Mouse (Mus musculus) lung, postnatal 0 days (tissue): ENCODE measurements at regions not wholly inside any gene's neighbourhood (a gene's known extent, or its start where the extent isn't known, plus 50 kb on each side); places are given as distances from the start of the nearest gene placed in this dataset.

Source experiments
- CTCF ChIP-seq: IDR thresholded peaks from 2 replicates; pipeline ENCODE4 v1.5.1; 2016; ENCODE audit warnings: antibody characterized with exemption, mild to moderate bottlenecking
- EP300 ChIP-seq: IDR thresholded peaks from 2 replicates; pipeline ENCODE4 v1.6.1; 2016; ENCODE audit warnings: antibody characterized with exemption, mild to moderate bottlenecking, control low read depth

DNA sequence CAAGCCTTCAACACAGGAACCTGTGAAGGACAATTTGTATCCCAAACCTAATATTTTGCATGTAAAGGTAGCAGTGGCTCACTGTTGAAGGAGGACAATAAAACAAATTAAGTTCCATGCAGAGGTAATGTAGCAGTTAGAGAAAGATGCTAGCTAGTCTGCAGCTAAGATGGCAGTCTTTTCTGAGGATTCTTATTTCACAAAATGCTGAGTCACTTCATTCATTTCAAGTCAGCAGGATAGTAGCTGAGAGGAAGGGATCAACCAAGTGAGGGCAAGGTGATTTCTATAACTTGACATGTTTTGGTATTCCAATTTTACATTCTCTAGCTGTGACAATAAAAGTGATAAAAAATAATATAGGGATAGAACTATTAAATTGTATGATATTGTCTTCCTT, 194.0 kb upstream of the Nrxn1 start:
- no peak for TF ChIP-seq CTCF
- no peak for TF ChIP-seq EP300
